Comparison of ENCODE assay signal across 12 mouse cellular contexts in genomic region chr9:56739181-56739737, GRCm38 (mm10). TPM values are rescaled to one million over a fixed set of nuclear protein-coding genes. Genes with fewer than 3 reads are reported as not detected.
A peak's percentile ranks its signal among the peaks of the same experiment; 100 is the strongest.
DNase-seq lines count a peak whose midpoint lies in the region; ATAC-seq and TF ChIP-seq lines count a peak whose summit lies in the region.
"Had no signal": no experiment of that assay in that cellular context is flagged by ENCODE, and none has a peak within 500 bp of the region (broad histone marks: within the 10 kb centered on the region; RNA-seq: fewer than 3 reads in every experiment).

No protein-coding gene starts in this region.

- H3K27me3 ChIP-seq in heart, adult 2 months (ENCODE audit: control insufficient read depth, insufficient read depth, low read length), result no peaks in the 10 kb centered on the region
- no peaks in the 10 kb centered on the region for H3K27me3 ChIP-seq in midbrain, embryonic 14.5 days (ENCODE audit: control insufficient read depth, insufficient read depth, low read length)
- no peaks in the 10 kb centered on the region for H3K27me3 ChIP-seq in midbrain, embryonic 10.5 days (ENCODE audit: low read depth, poor library complexity, severe bottlenecking)
- H3K27me3 ChIP-seq in hindbrain, embryonic 16.5 days (replicated peaks; ENCODE audit: control insufficient read depth, insufficient read depth, low read length), result 0 out of 2 replicates have a peak, but pooled peaks cover 6% of the 10 kb centered on the region

- no peak for DNase-seq in heart, adult 2 months
- no peak for DNase-seq in heart, postnatal 10 days
- DNase-seq in midbrain, embryonic 14.5 days, result peak; percentile 50
- no peak for DNase-seq in midbrain, embryonic 10.5 days (ENCODE audit: low spot score)
- peak; percentile 42 for DNase-seq in retina, embryonic 14.5 days (ENCODE audit: low spot score)
- no peak for DNase-seq in ovary, adult 18-20 months (ENCODE audit: low spot score)
- DNase-seq: kidney, postnatal 10 days; lung, postnatal 36 days had no signal

- 60% methylated on average over 5 of the region's 5 CpGs for WGBS in heart, adult 2 months
- WGBS in midbrain, embryonic 14.5 days, result 64% methylated on average over 5 of the region's 5 CpGs
- WGBS in midbrain, embryonic 10.5 days, result 67% methylated on average over 5 of the region's 5 CpGs
- 45% methylated on average over 5 of the region's 5 CpGs for WGBS in hindbrain, embryonic 16.5 days

- TF ChIP-seq EP300 in heart, adult 2 months (IDR thresholded peaks at IDR 0.05; ENCODE audit: insufficient read depth, low read depth, low read length), result no peak

- H3K9ac ChIP-seq in heart, adult 2 months (ENCODE audit: low read depth, low read length), result no peak overlapping the region
- H3K9ac ChIP-seq in midbrain, embryonic 14.5 days (replicated peaks; ENCODE audit: low read length), result no peak overlapping the region
- no peak overlapping the region for H3K9ac ChIP-seq in hindbrain, embryonic 16.5 days (ENCODE audit: low read depth, low read length)
- H3K9ac ChIP-seq: heart, embryonic 15.5 days; limb, embryonic 13.5 days had no signal

- H3K79me2 ChIP-seq in heart, adult 2 months (replicated peaks; ENCODE audit: control insufficient read depth, insufficient read depth, low read length), result no peaks in the 10 kb centered on the region

- intact Hi-C loops in heart, adult 2 months (cut with DNase I), result no loop called here
- intact Hi-C loops in heart, postnatal 10 days (cut with DNase I), result no loop called here

- H3K4me2 ChIP-seq in midbrain, embryonic 14.5 days (ENCODE audit: low read length), result no peak overlapping the region
- H3K4me2 ChIP-seq in hindbrain, embryonic 16.5 days (ENCODE audit: low read length), result no peak overlapping the region
- H3K4me2 ChIP-seq: heart, embryonic 15.5 days; limb, embryonic 13.5 days had no signal

- 0 out of 2 replicates have a peak, but pooled peaks have one; percentile 1 for TF ChIP-seq CTCF in heart, adult 2 months (IDR thresholded peaks at IDR 0.05)

- ATAC-seq in midbrain, embryonic 14.5 days (ENCODE audit: low FRiP score, low TSS enrichment), result no peak
- ATAC-seq in hindbrain, embryonic 16.5 days, result peak; percentile 53
- ATAC-seq in monocyte, adult 5-6 weeks (replicated peaks; ENCODE audit: insufficient number of reproducible peaks, low FRiP score, low TSS enrichment, poor library complexity, severe bottlenecking), result no peak

- no peaks in the 10 kb centered on the region for H3K36me3 ChIP-seq in heart, adult 2 months (ENCODE audit: control insufficient read depth, insufficient read depth, low read length)
- H3K36me3 ChIP-seq in midbrain, embryonic 14.5 days (ENCODE audit: control insufficient read depth, insufficient read depth, low read length), result no peaks in the 10 kb centered on the region
- no peaks in the 10 kb centered on the region for H3K36me3 ChIP-seq in midbrain, embryonic 10.5 days
- H3K36me3 ChIP-seq in hindbrain, embryonic 16.5 days (ENCODE audit: control insufficient read depth, insufficient read depth, low read length), result no peaks in the 10 kb centered on the region
- H3K36me3 ChIP-seq: heart, embryonic 15.5 days; limb, embryonic 13.5 days had no signal

- TF ChIP-seq POLR2A in heart, adult 2 months (IDR thresholded peaks at IDR 0.05; ENCODE audit: insufficient read depth, low read depth, low read length), result no peak

- no peak overlapping the region for H3K4me3 ChIP-seq in heart, adult 2 months
- no peak overlapping the region for H3K4me3 ChIP-seq in midbrain, embryonic 14.5 days (replicated peaks; ENCODE audit: low read depth, low read length)
- H3K4me3 ChIP-seq in midbrain, embryonic 10.5 days, result no peak overlapping the region
- H3K4me3 ChIP-seq in hindbrain, embryonic 16.5 days (ENCODE audit: low read length), result no peak overlapping the region
- H3K4me3 ChIP-seq: heart, embryonic 15.5 days; limb, embryonic 13.5 days had no signal

- H3K4me1 ChIP-seq in heart, adult 2 months (ENCODE audit: control insufficient read depth, insufficient read depth, low read length), result no peaks in the 10 kb centered on the region
- H3K4me1 ChIP-seq in midbrain, embryonic 14.5 days (ENCODE audit: control insufficient read depth, insufficient read depth, low read length), result no peaks in the 10 kb centered on the region
- H3K4me1 ChIP-seq in midbrain, embryonic 10.5 days, result no peaks in the 10 kb centered on the region
- H3K4me1 ChIP-seq in hindbrain, embryonic 16.5 days (ENCODE audit: control insufficient read depth, insufficient read depth, low read depth, low read length), result peaks cover 3% of the 10 kb centered on the region
- H3K4me1 ChIP-seq: heart, embryonic 15.5 days; limb, embryonic 13.5 days had no signal

- H3K27ac ChIP-seq in heart, adult 2 months, result no peak overlapping the region
- H3K27ac ChIP-seq in midbrain, embryonic 14.5 days (replicated peaks; ENCODE audit: low read depth, low read length), result no peak overlapping the region
- H3K27ac ChIP-seq in midbrain, embryonic 10.5 days (replicated peaks), result no peak overlapping the region
- H3K27ac ChIP-seq in hindbrain, embryonic 16.5 days (ENCODE audit: low read depth, low read length), result no peak overlapping the region; the same call in 1 of the 2 replicates
- H3K27ac ChIP-seq: heart, embryonic 15.5 days; limb, embryonic 13.5 days had no signal

- no peaks in the 10 kb centered on the region for H3K9me3 ChIP-seq in midbrain, embryonic 14.5 days (ENCODE audit: control insufficient read depth, low read length)
- no peaks in the 10 kb centered on the region for H3K9me3 ChIP-seq in midbrain, embryonic 10.5 days (replicated peaks)
- H3K9me3 ChIP-seq in hindbrain, embryonic 16.5 days (ENCODE audit: control insufficient read depth, low read length), result no peaks in the 10 kb centered on the region
- H3K9me3 ChIP-seq: heart, embryonic 15.5 days; limb, embryonic 13.5 days had no signal

RNA-seq across cellular contexts. Expression of gene Lingo1, which starts 57.0 kb away (rescaled TPM):
- 1 to 10 TPM; 1.2 to 1.3 TPM for total RNA-seq in heart, adult 2 months (2021)
- 5.5 and 6.1 TPM in 2 replicates for polyA plus RNA-seq in heart, adult 2 months (2012; rRNA removed)
- total RNA-seq in heart, postnatal 10 days (2021), result 1 to 10 TPM; 2.1 to 2.3 TPM
- polyA plus RNA-seq in midbrain, embryonic 14.5 days (2014; fragmentation: Nextera tagmentation; extraction: Ambion mirVana), result 49.4 and 72.2 TPM in 2 replicates
- 2.8 and 6.4 TPM in 2 replicates for polyA plus RNA-seq in midbrain, embryonic 10.5 days (2016; fragmentation: Nextera tagmentation; extraction: Ambion mirVana)
- 79.4 and 80.7 TPM in 2 replicates for polyA plus RNA-seq in hindbrain, embryonic 16.5 days (2015; fragmentation: Nextera tagmentation; extraction: Ambion mirVana)
- not detected in 3 replicates for total RNA-seq in monocyte, adult 5-6 weeks (2017)

Comparison
In these comparisons a context has a peak if more than half of its experiments do, and no peak if none do; other contexts are left out.
1. DNase-seq: peak in midbrain, embryonic 14.5 days (single experiment) and retina, embryonic 14.5 days (single experiment); none in heart, adult 2 months (0 of 2), heart, postnatal 10 days (0 of 2), midbrain, embryonic 10.5 days (single experiment) and ovary, adult 18-20 months (single experiment).